Mouse (Mus musculus): ENCODE data around the gene Elane. TPM values are rescaled to one million over a fixed set of nuclear protein-coding genes. Genes with fewer than 3 reads are reported as not detected.

The Elane gene
- total RNA-seq, 4 experiments from 2014 or later, result not detected

DNA sequence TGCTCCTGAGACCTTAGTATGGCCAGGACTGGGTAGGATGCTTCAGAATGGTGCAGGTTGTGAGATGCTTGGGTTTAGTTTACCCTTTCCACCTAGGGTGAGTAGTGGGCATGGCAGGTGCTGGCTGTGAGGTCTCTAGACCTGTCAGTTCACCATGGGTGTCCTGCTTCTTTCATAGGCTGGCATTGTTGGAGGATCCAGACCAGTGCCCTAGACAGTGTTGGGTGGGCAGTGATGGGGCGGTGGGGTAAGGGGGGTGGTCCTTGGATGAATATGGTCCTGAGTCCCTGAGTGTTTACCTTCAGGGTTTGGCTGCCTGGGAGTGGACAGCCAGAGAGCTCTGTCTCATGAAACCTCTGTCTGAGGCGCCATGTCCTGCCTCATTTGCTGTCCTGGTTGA lies 28.2 kb upstream of the Elane start:
- no peak for DNase-seq (ENCODE audit: low spot score in 2 of 2)

DNA sequence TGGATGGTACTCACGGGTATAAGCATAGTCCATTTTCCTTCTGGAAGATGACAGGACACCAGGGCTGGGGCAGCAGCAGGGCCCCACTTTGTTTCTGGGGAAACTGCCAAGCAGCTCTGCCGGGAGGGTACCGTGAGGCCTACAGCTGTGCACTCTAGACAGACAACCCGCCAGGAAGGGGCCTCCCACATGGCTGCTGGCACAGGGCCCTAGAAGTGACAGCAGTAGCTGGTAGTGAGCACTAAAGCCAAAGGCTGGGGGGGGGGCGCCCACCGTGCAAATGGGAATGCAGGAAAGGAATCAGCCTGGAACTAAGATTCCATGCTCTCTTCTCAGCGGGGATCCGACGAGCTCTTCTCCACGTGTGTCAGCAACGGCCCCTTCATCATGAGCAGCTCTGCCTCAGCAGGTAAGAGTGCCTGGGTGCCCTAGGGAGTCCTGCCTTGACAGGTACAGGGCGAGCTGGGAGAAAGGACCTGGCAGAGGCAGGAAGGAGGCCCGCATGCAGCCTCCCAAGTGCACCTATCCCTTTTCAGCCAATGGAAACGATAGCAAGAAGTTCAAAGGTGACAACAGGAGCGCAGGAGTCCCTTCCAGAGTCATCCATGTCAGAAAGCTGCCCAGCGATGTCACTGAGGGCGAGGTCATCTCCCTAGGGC lies 27.5 kb upstream of the Elane start:
- peak in 1 of 2 experiments; percentile 84 for DNase-seq (ENCODE audit: low spot score in 2 of 2)

DNA sequence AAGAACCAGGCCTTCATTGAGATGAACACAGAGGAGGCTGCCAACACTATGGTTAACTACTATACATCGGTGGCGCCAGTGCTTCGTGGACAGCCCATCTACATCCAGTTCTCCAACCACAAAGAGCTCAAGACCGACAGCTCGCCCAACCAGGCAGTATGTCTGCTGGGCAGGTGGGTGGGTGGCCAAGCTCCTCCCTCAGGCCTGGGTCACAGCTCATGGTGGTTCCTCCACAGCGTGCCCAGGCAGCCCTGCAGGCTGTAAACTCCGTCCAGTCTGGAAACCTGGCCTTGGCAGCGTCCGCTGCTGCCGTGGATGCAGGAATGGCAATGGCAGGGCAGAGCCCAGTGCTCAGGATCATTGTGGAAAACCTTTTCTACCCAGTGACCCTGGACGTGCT lies 26.9 kb upstream of the Elane start:
- no peak for DNase-seq (ENCODE audit: low spot score in 2 of 2)

DNA sequence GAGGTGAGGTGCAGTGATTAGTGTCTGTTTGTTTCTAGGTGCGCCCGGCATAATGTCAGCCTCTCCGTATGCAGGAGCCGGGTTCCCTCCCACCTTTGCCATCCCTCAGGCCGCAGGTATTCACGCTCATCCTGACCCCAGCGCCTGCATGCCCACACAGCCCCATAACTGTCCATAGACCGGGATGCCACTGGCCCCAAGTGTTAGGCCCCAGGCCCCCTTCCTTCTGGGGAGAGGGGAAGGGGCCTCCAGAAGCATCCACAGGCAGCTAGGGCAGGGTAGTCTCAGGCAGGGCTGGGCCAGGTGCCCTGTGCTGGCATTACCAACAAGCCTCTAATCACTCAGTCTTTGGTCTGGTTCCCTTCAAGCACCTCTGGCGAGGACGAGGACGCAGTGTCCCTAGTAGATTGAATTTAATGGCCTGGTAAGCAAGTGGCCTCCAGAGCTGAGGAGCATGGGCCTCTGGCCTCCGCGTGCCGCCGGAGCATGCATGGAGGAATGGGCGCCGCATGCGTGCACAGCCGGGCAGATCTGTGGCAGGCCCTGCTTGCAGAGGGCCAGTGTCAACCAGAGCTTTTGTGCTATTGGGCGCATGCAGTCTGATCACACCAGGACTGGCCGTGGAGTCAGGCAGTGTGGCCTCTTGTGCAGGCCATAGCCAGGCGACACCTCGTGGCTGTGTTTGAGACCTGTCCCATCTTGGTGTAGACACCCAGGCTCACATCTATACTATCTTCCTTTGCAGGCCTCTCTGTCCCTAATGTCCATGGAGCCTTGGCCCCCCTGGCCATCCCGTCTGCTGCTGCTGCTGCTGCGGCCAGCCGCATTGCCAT lies 25.8 kb upstream of the Elane start:
- no peak for DNase-seq (ENCODE audit: low spot score in 2 of 2)

DNA sequence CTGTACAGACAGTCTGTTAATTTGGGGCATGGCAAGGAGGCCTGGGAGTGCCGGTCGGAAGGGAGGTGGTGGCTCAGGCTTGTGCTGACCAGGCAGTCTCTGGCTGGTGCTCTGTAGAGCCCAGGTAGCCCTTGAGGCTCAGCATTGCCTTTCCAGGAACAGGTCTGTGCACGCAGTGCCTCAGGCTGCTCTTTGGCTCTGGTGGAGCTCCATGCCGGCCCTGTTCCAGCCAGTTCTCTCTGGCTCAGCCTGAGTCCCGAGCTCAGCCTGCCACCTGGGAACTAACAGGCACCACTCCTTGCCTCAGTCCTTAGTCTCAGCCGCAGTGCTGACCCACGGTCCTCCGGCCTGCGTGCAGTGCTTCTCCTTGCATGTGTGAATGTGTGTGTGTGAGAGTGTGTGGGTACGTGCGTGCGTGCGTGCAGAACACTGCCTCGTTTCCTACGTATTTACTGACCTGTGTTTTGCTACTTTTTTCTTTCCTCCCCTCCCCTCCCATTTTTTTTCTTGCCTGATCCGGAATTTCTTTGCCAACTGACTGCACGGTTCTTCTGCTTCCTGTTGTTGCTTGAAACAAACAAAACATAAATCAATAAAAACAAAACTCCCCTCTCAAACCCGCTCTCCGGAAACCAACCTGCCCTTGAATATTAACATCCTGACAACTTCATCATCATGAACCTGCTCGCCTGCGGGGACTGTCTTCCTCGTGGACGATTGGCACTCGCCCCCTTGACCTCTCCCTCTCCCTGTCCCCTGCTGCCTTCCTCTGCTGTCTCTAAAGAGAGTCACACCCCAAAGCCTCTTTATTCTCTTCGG lies 24.6 kb upstream of the Elane start:
- DNase-seq (ENCODE audit: low spot score in 2 of 2), result no peak

DNA sequence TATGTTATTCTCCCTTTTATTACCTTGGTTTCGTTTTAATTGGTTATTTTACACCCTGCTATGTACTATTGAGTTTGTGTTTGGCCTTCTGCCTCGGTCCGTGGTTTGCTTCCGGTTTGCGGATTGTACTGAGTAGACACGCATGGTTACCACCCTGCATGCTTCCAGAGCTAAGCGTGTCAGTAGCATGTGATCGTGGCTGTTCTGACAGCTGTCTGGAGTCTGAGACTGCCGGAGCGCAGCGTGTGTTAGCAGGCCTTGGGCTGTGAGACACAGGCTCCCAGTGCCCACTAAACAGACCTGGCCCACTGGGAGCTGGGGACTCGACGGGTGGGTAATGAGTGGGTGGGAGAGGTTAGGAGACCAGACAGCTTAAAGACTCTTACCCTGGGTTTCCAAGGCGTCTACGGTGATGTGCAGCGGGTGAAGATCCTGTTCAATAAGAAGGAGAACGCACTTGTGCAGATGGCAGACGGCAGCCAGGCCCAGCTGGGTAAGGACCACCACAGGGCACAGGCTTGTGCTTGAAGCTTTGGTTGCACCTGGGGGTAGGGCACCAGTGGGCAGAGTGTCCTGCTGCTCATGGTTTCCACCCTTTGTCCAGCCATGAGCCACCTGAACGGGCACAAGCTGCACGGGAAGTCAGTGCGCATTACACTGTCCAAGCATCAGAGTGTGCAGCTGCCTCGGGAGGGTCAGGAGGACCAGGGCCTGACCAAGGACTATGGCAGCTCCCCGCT lies 23.8 kb upstream of the Elane start:
- DNase-seq (ENCODE audit: low spot score in 2 of 2), result no peak

DNA sequence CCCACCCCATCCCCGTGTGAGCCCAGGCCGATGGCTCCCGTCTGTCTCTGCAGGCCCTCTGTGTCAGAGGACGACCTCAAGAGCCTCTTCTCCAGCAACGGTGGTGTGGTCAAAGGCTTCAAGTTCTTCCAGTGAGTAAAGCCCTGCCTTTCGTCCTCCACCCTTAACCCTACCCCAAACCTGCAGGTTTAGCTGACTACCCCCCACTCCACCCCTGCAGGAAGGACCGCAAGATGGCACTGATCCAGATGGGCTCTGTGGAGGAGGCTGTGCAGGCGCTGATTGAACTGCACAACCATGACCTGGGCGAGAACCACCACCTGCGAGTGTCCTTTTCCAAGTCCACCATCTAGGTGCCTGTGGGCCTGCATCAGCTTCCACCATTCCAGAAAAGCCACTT lies 23.1 kb upstream of the Elane start:
- no peak for DNase-seq (ENCODE audit: low spot score in 2 of 2)

DNA sequence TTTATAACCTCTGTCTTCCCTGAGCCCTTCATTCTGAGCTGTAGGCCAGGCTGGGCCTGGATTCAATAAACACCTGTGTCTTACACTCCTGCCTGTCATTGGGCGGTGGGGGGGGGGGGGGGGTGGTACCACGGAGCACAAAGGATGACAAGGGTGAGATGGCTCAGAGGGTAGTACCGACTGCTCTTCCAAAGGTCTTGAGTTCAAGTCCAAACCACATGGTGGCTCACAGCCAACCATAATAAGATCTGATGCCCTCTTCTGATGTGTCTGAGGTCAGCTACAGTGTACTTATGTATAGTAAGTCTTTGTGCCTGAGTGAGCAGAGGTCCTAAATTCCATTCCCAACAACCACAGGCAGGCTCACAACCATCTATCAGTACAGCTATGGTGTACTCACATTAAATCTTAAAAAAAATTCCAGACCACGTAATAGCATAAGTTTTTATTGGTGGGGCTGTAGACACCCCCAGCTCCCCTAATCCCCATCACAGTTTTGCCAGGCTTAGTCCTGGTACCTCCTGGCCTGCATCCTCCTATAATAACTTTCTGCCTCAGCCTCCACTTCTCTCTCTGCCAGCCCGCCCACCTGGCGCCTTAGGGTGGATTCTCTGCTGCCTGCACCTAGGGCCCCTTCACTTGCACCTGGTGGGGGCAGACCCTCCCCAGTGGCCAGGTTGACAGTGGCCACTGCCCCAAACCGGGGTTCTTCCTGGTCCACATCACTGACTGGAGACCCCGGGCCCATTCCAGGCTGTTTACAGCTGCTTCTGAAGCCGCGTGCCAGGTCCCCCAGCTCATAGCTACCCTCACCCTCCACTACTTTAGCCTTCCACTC lies 21.5 kb upstream of the Elane start:
- DNase-seq (ENCODE audit: low spot score in 2 of 2), result no peak

DNA sequence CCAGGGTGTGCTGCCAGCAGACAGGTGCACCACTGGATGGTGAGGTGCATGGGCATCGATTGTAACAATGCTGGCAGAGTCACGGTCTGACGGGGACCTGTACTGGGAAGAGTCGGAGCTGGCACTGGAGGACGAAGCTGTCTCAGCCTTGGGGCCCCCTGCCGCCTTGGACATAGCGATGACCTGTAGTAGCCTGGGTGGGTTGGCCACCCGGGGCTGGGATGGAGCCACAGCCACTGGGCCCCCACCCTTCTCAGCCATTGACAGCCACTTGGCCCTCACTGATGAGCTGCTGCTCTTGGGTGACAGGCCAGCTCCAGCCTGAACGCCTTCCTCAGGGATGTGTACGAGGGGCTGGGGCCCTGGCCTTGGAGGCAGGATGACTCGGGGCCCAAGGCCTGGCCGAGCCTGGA lies 20.9 kb upstream of the Elane start:
- no peak for DNase-seq (ENCODE audit: low spot score in 2 of 2)

DNA sequence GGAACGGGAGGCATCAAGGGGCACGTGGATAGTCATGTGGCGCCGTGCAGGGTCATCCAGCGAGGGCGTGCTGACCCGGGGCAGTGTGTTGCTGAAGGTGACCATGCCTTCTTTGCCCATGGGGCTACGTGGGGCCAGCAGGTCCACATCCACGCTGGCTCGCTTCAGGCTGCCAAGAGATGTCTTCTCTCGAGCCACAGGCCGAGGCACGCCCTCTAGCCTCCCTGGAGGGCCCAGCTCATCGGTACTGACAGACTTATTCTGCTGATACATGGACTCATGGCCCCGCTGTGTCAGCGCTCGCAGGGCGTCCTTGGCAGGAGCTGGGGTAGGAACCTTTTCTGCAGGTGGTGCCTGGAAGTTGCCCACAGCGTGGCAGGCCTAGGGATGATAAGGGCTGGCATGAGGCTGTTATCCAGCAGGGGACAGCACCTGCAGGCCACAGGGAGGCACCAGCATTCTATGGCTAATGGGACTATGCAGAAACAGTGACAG lies 20.2 kb upstream of the Elane start:
- DNase-seq (ENCODE audit: low spot score in 2 of 2), result no peak

DNA sequence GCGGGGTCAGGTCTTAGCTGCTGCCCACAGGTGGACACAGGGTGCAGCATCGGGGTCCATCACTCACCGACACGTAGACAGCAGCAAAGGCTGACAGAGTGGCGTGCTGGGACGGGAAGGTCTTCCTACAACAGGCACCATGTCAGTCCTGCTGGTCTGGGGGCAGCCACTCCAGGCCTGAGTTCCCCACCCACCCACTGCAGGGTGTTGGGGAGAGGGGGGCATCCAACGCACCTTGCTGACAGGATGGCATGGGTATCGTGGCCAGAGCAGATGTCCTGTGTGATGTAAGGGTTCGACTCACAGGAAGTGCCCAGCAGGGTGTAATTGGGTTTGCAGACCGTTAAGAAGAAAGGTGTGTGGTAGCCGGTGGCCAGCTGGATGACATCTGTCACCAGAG lies 19.4 kb upstream of the Elane start:
- no peak for DNase-seq (ENCODE audit: low spot score in 2 of 2)

DNA sequence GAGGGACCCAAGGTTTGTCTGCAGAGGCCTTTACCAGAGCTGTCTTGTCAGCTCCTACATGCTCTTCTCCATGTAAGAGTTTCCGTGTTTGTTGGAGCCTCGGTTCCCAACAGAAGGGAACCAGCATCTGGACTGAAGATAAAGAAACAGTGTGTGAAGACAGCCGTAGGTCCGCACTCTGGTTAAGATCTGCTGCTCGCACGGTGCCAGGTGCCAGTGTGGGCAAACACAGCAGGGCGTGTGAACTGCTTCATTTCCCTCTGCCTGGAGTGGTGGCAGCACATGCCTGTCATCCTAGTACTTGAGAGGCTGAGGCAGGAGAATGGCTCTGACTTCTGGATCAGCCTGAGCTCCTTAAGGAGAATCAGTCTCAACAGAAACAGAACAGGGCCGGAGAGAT lies 14.2 kb upstream of the Elane start:
- DNase-seq (ENCODE audit: low spot score in 2 of 2), result no peak

DNA sequence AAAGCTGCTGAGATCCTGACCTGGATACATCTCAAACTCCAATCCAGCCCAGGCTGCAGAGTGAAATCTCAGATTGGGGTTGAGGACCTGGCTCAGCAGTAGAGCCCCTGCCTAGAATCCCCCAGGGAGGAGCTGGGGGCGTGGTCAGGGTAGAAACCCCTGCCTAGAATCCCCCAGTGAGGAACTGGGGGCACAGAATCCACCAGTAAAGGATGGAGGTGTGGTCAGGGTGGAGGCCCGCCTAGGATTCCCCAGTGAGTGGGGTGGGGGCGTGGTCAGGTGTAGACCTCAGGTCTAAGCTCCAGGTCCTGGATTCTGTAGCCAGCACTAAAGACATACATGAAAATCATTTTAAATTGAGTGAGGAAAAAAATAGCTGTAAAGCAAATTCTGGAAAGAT lies 13.2 kb upstream of the Elane start:
- no peak for DNase-seq (ENCODE audit: low spot score in 2 of 2)

DNA sequence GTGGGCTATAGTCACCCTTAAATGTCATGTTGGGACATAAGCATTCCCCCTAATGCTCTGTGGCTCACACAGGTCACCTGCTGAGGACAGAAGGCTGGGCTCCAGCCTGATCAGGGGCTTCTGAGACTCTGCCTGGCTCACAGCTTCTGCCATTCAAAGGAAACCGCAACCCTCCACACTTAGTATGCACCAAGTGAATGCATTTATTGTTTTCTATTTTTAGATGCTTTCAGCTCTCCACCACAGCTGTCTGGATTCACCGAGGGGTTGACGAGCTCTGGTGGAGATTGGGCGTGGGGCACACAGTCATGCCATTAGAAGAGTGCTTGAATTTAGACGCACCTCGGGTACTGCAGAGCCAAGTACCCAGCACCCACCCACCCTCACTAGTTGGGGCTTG lies 12.7 kb upstream of the Elane start:
- no peak for DNase-seq (ENCODE audit: low spot score in 2 of 2)

DNA sequence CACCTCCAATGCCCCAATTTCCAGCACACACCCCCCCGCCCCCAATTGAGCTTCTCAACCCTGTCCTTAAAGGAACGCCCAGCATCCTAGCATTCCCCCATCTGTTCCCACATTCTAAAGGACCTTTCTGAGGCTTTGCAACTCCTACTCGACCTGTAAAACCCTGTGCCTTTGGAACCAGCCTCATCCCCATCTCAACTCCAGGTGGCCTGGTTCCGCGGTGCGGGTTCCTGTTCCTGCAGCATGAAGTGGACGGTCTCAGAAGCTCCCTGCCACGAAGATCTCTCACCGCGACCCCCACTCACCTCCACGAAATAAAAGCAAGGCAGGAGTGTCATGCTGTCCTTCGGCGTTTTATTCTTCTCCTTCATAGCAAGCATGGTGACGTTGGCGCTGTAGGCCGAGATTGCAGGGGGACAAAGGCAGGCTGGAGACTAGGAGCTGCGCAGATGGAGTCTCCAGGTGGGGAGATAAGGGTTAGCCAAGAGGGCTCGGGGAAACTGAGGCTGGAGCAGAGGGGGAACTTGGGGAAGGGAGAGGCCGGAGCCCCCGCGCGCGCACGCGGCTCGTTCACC lies 12.2 kb upstream of the Elane start:
- DNase-seq (ENCODE audit: low spot score in 2 of 2), result no peak

DNA sequence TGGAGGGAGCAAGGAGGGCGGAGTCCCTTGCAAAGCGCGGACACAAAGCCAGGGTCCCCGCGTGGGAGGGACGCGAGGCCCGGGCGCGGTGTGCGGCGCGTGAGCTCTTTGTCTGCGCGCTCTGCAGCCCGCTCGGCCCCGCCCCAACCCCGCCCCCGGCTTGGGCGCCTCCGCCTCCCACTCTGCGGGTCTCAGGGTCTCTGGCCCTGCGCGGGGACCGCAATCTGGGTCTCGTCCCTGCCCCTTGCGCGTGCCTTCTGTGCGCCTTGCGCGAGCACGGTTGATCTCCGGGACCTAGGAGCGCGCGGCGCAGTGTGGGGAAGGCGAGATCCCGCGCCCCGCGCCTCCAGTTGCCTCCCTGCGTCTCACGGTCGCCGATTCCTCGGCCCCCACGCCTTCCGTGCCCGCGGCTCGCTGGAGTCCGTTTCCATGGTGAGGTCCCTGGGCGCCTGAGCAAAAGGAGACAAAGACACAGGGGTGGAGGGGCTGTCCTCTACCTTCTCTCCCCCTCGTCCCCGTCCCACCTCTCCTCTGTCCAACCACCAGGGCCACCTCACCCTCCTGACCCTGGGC lies 11.7 kb upstream of the Elane start, which contains the start of the genes Prtn3 and Plppr3:
Gene Prtn3, plus strand, starts transcription at position 187 of the 573 bp plus-strand sequence.
Gene Plppr3, minus strand, starts transcription at position 345 of the 573 bp plus-strand sequence.
- no peak for DNase-seq (ENCODE audit: low spot score in 2 of 2)

DNA sequence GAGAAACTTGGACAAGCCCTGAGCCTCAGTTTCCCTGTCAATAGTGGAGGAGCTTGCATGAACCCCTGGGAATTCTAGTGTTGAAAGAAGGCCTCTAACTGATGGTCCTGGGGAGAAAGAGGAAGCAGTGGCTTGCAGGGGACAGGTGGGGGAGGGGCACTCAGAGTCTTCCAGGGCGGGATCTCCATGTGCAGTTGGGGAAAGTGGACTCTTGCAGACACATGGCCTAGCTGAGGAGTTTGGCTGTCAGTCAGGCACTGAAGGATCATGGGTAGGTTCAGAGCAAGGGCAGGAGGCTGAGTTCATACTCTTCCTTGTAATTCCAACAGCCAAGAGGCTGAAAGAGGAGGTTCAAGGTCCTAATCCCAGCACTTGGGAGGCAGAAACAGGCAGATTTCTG lies 8.9 kb upstream of the Elane start:
- DNase-seq (ENCODE audit: low spot score in 2 of 2), result no peak

DNA sequence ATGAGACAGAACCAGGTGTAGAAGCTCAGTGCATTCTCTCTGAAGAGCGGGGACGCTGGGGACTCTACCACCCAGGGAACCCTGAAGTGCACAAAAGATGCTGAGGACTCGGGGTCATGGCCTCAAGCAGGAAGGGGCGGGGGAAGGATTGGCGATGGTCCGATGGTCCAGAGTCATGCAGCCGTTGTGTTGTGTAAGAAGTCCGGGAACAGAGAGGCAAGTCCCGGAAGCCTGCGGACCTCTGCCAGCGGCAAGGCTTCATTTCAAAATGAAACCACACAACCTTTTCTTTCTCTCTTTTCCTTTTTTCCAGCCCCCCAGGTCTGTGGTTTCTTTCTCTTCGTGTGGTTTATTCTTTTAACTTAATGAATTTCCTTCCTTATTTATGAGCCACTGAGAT lies 8.3 kb upstream of the Elane start:
- DNase-seq (ENCODE audit: low spot score in 2 of 2), result no peak

DNA sequence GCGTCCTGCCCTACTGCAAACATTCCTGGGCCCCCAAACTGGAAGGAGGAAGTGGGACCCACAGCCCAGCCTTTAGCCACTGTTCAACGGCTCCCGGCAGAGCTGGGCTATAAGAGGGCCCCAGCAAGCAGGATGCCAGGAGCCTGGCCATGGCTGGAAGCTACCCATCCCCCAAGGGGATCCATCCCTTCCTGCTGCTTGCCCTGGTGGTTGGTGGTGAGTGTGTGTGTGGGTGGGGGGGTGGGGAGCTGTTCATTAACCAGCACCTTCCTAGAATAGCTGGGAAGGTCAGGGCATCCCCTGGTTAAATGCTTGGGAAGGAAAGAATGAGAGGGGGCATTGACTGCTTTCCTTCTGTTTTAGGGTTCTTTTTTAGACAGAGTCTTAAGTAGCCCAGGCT lies 6.5 kb upstream of the Elane start:
- DNase-seq (ENCODE audit: low spot score in 2 of 2), result no peak

DNA sequence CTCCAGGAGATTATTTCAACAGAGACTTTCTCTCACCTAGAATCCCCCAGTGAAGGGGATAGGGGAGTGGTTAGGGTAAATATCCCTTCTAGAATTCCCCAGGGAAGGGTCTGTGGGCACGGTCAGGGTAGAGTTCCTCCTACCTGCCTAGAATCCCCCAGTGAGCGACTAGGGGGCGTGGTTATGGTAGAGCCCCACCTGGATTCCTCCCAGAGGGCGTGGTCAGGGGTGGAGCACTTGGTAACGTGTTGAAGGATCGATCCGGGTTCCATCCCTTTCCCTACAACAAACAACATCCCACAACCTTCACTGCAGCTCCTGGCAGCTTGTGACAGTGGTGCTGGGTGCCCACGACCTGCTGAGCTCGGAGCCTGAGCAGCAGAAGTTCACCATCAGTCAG lies 5.3 kb upstream of the Elane start:
- no peak for DNase-seq (ENCODE audit: low spot score in 2 of 2)
